Mouse (Mus musculus): ENCODE data around the gene Rhof.

Gene Rhof

DNA sequence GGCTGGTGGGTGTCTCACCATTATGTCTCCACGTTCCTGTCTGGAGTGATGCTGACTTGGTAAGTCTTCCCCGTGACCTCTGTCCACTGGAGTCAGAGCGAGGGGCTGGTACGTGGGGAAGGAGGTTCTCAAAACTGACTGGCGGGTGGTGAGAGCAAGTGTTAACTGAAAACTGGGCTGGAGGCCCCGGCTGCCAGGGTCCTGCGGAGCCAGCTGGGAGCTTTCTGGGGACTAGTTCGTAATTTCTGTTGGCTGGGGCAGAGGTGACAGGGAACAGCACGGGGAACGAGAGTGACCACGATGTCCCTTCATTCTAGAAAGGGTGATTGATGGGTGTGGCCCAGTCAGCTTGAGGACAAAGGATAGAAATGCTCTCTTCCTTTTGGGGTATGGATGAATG lies 18.4 kb downstream of the Rhof start:
- peak in 1 of 2 experiments; percentile 21 for DNase-seq (ENCODE audit: low spot score in 2 of 2)

DNA sequence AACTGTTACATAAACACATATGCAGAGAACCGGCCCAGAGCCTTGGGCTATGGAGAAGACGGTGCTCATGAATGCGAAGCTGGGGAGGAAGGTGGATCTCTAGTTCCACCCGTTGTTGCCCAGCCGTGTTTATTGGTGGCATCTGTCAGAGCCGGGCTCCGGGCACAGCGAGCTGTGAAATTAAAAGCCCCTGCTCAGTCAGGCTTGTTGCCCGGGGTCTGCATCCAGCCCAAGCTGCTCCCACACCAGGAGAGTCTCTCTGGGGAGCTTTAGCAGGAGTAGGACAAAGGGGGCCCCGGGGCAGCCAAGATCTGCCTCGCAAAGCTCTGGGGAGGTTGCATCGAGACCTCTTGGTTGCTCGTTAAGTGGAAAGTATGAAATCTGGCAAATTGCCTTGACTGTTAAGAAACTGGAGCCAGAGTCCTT lies 22.2 kb downstream of the Rhof start:
- peak in 1 of 2 experiments; percentile 21 for DNase-seq (ENCODE audit: low spot score in 2 of 2)

DNA sequence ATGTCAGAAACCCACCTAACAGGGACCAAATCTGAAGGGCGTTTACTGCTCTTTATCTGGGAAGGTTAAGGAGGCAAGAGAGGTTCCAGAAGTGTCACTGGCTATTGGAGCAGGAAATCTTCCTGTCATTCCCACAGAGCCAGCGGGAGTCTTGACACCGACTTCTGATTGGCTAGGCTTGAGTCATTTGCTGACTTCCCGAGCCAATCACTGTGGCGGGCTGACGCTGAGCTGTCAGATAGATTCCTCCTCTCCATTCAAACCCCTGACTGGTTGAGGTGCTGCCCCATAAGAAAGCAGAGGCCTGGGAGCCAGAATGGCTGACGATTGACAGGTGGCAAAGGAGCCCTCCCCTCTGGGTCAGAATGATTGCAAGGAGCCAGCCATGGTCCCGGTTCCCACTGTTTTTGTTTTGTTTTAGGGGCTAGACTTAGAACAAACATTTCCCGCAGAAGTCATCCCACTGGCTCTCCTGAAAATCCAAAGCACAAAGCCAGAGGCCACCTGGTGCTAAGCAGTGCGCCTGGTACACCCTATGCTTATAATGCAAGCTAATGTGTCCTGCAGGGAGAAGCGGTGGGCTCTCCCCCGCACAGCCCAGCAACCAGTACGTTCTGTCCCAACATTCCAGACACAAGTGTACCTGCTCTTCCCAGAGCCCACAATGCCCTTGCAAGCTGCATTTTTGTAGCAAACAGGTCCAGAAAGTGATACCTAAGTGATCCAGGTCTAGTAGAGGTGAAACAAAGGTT lies 22.9 kb downstream of the Rhof start:
- DNase-seq (ENCODE audit: low spot score in 2 of 2), result peak; percentile 61 to 67

DNA sequence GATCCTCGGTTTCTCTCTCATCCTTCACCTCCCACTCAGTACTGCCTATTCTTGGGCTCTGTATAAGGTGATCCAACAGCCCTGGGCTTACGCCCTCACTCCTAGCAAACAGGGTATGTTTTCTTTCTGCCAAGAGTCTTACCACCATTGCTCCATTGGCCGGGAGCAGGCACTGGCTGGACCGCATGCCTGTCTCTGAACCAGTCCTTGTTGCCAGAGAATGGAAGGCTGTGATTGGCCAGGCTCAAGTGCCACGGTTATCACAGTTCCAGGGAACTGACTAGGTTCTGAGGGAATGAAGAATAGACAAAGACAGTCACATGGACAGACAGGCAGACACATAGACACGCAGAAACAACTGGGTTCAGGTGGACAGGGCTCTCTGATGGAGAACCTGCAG lies 27.7 kb downstream of the Rhof start:
- DNase-seq (ENCODE audit: low spot score in 2 of 2), result no peak

DNA sequence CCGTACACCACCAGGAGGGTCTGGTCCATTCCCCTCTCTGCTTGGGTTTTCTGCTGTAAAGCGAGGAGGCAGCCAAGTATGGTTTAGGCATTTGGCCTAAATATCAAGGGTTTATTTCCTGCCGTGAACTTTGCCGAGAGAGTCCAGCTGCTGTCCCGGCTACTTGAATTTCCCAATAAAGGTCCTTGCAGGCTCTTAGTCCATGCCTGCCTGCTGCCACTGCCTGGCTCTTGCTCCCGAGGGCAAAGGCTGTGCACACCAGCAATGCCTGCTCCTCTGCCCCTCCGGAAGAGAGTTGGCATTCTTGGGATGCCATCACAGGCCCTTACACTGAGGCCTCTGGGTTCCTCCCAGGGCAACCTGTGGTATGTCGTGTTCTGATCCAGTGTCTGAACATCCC lies 28.9 kb downstream of the Rhof start:
- no peak for DNase-seq (ENCODE audit: low spot score in 2 of 2)

DNA sequence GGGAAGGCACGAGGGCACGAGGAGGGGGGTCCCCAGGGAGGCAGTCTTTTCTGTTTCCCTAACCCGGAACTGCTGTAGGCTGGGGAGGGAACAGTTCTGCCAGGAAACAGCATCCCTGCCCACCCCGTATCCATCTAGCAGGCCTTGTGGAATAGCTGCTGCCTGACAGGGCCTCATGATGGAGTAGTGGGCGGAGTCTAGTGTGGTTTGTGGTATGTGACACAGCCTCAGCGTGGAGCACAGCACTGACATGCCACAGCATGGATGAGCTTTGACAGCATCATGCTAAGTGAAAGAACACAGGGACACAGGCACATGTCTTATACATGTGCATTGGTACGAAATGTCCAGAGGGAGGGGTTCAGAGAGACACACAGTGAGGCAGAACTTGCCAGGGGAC lies 30.1 kb downstream of the Rhof start:
- no peak for DNase-seq (ENCODE audit: low spot score in 2 of 2)

DNA sequence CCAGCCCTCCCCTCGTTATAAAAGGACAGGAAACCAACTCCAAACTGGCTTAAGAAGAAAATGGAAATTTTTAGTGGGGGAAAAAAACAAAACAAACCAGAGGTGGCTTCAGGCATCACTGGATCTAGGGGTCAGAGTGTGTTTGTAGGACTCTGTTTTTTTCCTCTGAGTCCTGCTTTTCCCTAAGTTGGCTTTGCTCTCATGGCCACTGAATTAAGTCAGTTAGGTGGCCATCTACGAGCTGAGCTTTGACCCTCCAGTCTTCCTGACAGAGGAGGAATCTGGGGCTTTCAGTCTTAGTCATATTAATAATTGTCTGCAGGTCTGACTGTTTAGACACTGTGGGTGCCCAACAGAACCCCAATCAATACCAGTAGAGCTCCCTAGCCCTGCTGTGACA lies 34.0 kb downstream of the Rhof start:
- DNase-seq (ENCODE audit: low spot score in 2 of 2), result no peak

DNA sequence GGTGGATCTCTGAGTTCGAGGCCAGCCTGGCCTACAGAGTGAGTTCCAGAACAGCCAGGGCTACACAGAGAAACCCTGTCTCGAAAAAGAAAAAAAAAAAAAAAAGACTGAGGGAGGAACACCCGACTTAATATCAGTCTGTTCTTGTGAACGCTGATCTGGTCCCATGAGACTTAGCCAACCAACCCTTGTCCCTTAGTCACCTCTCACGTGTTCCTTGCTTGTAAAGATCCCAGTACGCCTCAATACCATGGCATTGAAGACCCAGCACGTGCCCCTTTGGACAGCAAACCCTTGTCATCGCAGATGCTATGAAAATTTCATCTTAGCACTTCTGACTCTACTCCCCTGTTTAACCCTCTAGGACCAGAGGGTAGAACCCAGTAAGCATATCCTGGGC lies 36.2 kb downstream of the Rhof start:
- no peak for DNase-seq (ENCODE audit: low spot score in 2 of 2)

DNA sequence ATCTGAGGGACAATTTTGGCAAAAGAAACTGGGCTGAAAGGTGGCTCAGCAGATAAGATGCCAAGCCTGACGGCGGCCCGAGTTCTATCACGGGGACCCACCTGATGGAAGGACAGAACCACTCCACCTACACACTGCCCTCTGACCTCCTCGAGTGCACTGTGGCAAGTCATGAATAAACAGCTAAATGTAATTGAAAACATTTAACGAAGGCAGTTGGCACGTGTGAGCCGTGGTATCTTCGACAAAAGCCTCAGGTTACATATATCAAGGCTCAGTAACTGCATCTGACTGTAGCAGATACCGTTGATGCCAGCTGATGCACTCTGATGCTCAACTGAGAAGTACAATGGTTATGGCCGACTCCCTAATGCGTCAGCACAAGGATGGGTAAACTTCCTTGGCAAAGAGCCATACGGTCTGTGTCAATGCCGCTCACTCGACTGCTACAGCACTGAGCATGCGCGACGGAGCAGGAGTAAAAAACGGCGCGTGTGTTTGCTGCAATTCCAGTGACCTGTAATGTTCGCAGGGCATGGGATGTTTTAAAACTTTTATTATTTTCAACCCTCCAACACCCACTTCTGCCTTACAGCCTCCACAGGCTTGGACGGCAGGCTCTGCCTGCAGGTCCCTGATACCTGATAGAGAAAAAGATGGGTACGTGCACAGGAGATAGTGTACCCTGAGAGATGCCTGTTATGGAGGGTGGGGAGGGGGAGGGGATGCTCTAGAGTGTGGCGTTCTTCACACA lies 38.1 kb downstream of the Rhof start:
- no peak for DNase-seq (ENCODE audit: low spot score in 2 of 2)

DNA sequence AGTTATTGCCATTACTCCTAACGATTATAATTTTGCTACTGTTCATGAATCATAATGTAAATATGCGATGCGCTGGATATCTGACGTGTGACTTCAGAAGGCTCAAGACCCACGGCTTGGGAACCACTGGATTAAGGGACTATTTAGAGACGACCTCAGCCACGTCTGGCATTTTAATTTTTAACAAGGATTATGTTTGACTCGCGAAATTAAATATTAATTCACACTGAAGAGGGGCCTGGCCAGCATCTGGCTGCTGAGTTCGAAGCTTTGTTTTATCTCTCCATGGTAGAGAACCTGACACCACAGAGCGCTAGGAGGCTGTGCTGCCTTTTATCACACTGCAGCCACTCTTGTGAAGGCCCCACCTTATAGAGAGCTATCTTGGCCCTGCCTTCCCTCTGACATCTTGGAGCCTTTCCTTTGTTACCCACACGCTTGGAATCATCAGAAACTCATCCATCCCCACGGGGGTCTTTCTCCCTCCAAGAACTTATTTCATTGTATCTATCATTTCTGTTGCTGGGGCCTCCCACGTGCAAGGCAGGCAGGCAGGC lies 39.3 kb downstream of the Rhof start:
- no peak for DNase-seq (ENCODE audit: low spot score in 2 of 2)

DNA sequence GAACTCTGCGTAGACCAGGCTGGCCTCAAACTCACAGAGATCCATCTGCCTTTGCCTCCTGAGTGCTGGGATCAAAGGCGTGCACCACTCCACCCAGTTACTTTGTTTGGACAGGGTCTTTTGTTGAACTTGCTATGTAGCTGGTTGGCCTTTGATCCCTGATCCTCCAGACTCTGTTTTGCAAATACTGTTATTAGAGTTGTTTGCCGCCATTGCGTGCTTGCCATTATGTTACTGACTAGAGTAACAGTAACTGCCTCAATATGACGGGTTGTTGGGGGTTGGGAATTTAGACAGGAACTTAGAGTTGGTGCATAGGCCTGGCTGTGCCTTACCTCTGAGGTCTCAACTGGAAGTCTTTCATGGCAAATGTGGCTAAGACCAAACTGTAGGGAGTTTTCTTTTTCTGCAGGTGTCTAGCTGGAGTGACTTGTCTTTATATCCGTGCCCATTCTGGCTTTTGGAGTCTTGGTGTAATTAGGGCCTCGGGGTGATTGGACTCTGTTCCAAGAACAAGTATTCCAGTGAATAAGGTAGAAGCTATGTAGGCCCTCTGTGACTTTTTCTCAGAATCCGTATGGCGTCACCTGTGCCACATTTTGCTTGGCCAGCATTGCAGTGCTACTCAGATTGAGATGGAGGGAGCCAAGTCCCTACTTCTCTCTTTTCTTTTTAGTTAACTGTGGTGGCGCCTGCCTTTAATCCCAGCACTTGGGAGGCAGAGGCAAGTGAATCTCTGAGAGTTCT lies 41.8 kb downstream of the Rhof start:
- no peak for DNase-seq (ENCODE audit: low spot score in 2 of 2)

DNA sequence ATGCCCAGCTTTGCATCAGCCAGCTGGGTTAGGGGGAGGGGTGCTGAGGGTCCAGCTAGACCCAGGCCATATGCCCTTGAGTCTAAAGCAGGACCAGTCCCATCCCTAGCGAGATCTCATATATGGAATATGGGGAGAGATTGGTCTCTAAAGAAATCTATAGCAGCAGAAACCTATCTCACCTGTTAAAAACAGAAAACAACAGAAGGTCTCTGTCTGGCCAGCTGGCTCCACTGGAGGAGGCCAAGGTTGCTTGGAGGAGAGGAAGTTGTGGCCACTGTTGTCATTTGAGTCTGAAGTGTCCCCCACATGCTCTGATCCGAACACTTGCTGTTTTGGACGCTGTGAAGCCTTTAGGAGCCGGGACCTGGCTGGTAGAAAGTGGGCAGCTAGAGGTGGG lies 43.7 kb downstream of the Rhof start:
- DNase-seq (ENCODE audit: low spot score in 2 of 2), result no peak

DNA sequence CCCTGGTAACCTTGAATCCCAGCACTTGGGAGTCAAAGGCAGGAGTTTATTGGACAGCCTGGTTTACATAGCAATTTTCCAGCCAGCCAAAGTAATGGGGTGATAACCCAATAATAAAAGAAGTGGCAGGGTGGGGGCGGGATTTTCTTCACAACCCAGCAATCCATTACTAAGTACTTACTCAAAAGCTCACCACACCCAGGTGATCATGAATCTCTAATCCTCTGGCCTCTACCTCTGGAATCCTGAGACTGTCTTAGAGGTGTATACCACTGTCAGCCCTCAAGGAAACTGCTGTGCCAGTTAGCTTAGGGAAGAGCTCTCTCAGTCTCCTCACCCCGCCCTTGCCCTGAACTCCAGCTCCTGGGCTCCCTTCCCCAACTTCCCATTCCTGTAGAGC lies 46.0 kb downstream of the Rhof start:
- DNase-seq (ENCODE audit: low spot score in 2 of 2), result no peak

DNA sequence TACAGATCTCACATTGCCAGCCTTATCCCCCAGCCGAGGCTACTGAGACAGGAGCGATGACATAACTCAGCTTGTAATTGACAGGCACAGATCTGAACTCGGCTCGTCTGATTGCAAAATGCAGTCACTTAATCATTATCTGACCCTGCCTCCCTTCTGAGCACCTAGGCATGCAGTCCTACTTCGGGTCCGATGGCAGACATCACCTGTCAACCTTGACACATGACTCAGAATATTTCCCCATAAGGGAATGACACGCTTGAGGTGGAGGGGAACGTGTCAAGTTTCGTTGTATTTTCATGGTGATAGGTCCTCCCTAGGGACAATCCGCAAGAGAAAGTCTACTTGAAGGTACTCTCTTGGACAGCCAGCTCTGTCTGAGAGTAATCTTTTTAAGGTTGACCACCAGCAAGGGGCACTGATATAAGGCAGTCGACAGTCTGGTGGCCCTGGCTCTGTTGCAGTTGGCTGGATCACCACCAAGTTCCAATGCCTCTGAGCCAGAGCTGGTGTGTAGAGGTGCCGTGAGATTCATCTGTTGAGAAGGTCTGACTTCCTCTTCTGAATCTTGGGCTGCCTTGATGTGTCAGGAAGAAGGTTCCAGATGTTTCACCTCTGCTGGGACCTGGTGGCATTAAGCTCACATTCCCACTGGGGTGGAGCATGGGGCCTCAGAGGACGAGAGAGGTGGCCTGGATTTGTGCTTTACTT lies 49.0 kb downstream of the Rhof start:
- DNase-seq (ENCODE audit: low spot score in 2 of 2), result no peak

DNA sequence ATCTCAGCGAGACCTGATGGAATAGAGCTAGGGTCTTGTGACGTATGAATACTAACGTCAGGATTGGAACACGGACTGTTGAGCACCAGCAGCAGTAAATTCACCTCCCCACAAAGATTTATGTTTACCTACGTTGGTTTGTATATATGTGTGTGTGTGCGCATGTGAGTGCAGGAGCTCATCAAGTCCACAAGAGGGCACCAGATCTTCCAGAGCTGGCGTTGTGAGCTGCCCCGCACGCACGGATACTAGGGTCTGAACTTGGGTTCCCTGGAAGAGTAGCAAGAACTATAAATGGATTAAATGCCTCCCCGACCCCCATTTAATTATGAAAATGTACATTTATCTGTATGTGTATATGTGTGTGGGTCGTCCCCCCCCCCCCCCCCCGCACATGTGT lies 52.0 kb downstream of the Rhof start:
- no peak for DNase-seq (ENCODE audit: low spot score in 2 of 2)

DNA sequence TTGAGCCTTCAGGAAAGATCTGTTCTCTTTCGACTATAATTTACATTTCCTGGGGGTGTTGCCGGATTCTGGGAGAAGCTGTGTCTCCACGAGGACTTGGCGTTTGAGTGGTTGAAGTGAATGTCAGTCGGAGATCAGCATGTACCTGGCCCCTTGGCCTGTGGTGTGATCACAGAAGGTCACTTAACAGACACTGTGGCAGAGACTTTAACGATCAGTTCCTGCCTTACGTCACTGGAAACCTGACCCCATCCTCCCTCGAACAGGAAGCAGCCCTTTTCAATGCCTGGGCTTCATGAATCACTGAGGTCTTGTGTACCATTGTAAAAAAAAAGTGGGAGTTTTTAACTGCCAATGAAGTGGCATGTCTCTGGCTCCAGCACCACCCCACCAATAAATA lies 52.5 kb downstream of the Rhof start:
- no peak for DNase-seq (ENCODE audit: low spot score in 2 of 2)

DNA sequence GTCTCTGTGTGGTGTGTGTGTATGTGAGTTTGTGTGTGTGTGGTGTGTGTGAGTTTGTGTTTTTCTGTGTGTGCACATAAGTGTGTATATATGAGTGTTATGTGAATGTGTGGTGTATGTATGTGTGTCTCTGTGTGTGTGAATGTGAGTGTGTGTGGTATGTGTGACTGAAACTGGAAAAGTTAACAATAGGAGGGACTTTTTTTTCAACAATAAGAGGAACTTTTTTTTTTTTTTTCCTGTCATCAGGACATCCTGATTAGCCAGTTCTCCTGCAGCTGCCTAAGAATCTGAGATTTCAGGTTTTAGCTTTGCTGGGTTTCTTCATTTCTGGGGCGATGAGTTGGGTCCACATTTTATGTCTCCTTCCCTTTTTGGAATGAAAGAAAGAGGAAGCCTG lies 52.9 kb downstream of the Rhof start:
- DNase-seq (ENCODE audit: low spot score in 2 of 2), result no peak

DNA sequence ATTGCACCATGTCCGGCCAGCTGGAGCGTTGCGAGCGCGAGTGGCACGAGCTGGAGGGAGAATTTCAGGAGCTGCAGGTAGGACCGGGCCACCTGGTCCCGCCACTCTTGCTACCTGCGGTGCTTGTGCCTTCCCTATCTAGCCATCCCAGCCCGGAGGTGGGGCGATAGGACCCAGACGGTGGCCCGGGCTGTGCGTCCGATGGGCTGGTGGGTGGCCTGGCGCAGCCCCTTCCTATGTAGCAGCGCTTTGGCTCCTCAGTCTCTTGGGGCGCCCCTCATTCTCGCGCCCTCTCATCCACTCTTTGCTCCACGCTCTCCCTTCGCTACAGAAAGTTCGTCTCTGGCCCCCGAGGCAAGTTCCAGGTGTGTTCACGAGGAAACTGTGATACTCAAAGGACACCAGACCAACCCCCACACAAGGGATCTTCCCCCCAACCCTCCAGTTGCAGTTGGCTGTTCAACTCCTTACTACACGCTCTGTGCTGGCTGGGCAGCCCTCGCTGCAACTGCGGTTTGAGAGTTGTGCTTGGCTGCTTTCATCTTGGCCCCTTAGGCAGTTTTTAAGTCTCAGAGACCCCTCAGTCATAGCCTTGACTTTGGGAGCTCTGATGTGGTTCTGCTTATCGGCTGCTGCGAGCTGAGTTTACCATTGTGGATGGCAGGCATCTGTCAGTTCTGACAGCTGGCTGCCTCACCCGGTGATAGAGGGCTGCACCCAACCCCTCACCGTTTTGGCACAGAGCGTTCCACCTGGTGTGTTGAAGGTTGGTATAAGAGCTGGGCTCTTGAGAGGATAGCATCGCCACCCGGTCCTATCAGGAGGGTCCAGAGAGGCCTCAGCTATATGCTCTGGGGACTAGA lies 55.8 kb downstream of the Rhof start:
- DNase-seq (ENCODE audit: low spot score in 2 of 2), result no peak

DNA sequence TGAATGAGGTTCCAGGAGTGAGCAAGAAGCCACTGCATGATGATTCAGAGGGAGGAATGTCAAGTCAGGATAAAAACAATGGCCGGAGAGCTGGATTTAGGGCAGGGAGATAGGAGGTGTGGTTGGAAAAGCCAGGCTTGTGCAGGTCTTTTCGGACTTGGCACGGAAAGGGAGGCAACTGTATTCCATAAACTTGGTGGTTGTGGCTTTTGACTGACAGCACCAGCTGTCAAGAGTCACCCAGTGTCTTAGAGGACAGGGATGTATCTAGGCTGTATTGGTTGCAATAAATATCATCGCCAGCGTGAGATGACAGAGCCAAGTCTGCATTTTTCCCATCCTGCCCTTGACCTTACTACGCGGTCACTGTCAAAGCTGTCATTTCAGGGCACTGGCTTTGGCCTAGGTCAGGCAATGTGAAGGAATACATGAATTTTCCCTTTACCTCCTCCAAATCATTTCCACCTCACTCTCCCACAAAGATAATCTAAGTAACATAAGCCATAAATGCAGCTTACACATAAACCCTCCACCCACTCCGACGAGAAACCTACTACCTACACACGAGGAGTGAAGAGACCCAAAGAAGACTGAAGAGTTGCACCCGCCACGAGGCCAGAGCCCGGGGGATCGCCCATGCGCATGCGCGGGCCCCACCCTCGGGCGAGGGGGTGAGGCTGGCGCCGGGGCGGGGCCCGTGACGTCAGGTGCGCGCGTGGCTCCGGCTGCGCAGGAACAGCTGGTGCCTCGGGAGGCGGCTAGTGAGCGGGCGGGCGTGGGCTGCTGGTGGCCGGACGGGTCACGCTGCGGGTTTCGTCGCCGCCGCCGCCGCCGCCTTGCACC lies 56.7 kb downstream of the Rhof start:
- peak; percentile 94 to 95 for DNase-seq (ENCODE audit: low spot score in 2 of 2)

DNA sequence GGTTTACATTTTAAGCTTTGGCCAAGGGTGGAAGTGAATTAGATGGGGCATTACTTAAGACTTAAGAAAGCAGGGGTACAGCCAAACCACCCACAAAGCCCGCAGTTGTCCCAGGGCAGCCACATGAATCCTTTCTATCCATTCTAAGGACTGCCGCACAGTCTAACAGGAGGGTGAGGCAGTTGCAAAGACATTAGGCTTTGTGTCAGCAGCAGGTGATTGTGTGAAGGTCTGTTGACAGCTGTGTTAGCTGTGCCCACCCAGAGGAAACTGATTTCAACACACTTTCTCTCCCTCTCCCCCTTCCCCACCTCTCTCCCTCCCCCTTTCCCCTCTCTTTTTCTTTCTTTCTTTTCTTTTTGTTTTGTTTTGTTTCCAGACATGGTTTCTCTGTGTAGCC lies 63.8 kb downstream of the Rhof start:
- no peak for DNase-seq (ENCODE audit: low spot score in 2 of 2)

Data from right cerebral cortex, postnatal 10 days (tissue).